Mouse (Mus musculus): ENCODE data around the gene Lhfpl2.

The Lhfpl2 gene

GRCm38 (mm10) chr13:94224717-94225705, 167.4 kb downstream of the Lhfpl2 start:
- DNase-seq, result no peak

- DNase-seq, result no peak
Observed at GRCm38 (mm10) chr13:94231871-94232270, 174.3 kb downstream of the Lhfpl2 start.

DNA sequence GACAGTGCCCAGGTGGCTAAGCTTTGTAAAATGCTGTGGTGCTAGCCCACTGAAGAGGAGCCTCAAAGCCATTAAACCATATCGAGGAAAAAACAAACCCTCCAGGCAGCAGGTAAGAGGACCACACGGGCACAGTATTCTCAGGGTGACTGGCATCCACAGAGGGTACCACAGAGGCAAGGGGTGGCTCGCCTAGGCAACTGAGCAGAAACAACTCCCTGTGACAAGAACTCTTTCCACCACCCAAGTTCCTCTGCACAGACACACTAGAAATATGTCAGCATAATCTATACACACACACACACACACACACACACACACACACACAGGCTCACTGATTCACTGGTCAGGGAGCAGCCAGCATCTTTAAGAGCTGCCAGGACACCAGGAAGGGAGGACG, 181.9 kb downstream of the Lhfpl2 start:
- DNase-seq, result no peak

GRCm38 (mm10) chr13:94240111-94240510, 182.5 kb downstream of the Lhfpl2 start:
- DNase-seq, result no peak

GRCm38 (mm10) chr13:94240873-94241272, 183.3 kb downstream of the Lhfpl2 start:
- no peak for DNase-seq

GRCm38 (mm10) chr13:94241892-94242524, 184.4 kb downstream of the Lhfpl2 start:
- DNase-seq, result no peak

- no peak for DNase-seq
Observed at GRCm38 (mm10) chr13:94242897-94243296, 185.3 kb downstream of the Lhfpl2 start.
